Comparison of ENCODE assay signal across 8 mouse cellular contexts in the genomic region with DNA sequence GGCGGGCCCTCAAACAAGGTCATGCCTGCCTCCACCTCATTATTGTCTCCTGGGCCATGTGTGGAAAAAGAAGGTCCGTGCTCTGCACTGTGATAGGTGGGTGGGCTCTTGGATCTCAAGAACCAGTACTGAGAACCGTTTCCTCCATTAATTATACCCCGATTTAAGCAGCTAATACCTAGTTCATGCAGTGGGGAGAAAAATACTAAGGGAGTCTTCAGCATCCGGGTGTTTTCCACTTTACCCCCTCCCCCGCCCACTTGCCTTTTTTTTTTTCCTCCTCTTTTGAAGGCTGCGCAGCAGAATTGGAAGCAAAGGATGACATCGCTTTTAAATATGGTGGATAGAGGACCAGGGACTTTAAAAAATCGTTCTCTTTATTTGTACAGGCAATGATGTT. TPM values are rescaled to one million over a fixed set of nuclear protein-coding genes. Genes with fewer than 3 reads are reported as not detected.
DNase-seq lines count a peak whose midpoint lies in the region; ATAC-seq lines count a peak whose summit lies in the region.

No protein-coding gene starts in this region.

- peak overlapping the region; percentile 56 for H3K4me2 ChIP-seq in kidney, embryonic 14.5 days (replicated peaks; ENCODE audit: low read depth, low read length)
- H3K4me2 ChIP-seq in heart, embryonic 15.5 days: peak overlapping the region; percentile 87

- peak overlapping the region; percentile 68 for H3K9ac ChIP-seq in kidney, embryonic 14.5 days (ENCODE audit: low read depth, low read length)
- peak overlapping the region; percentile 70 for H3K9ac ChIP-seq in heart, embryonic 15.5 days

- H3K9me3 ChIP-seq in kidney, embryonic 14.5 days (ENCODE audit: control insufficient read depth, low read length): no peaks in the 10 kb centered on the region
- H3K9me3 ChIP-seq in heart, embryonic 15.5 days (replicated peaks): no peaks in the 10 kb centered on the region

- WGBS in kidney, embryonic 14.5 days: 14% methylated on average over 9 of the region's 9 CpGs
- WGBS in heart, embryonic 15.5 days: 12% methylated on average over 9 of the region's 9 CpGs
- 1% methylated on average over 9 of the region's 9 CpGs for WGBS in macrophage (ENCODE audit: missing documents)

- peaks cover 16% of the 10 kb centered on the region; the same call in 1 of the 2 replicates for H3K36me3 ChIP-seq in kidney, embryonic 14.5 days (ENCODE audit: control insufficient read depth, insufficient read depth, low read length)
- peaks cover 14% of the 10 kb centered on the region; the same call in 1 of the 2 replicates for H3K36me3 ChIP-seq in heart, embryonic 15.5 days
- H3K36me3 ChIP-seq in macrophage (ENCODE audit: inconsistent target): peaks cover 19% of the 10 kb centered on the region

- ATAC-seq in kidney, embryonic 14.5 days (ENCODE audit: low FRiP score, low TSS enrichment): peak; percentile 18
- peak; percentile 45 for ATAC-seq in CD4-positive, CD25-positive, alpha-beta regulatory T cell, adult 4 months
- ATAC-seq in heart, embryonic 15.5 days (replicated peaks; ENCODE audit: insufficient number of reproducible peaks, insufficient read depth, low FRiP score, low read depth): 0 out of 2 replicates have a peak, but pooled peaks have one; percentile 4

- H3K4me3 ChIP-seq in kidney, embryonic 14.5 days (ENCODE audit: low read length): peak overlapping the region; percentile 91
- peak overlapping the region; percentile 71 for H3K4me3 ChIP-seq in heart, embryonic 15.5 days
- H3K4me3 ChIP-seq in macrophage (ENCODE audit: inconsistent target): peak overlapping the region; percentile 94

- H3K27ac ChIP-seq in kidney, embryonic 14.5 days (ENCODE audit: low read depth, low read length): no peak overlapping the region
- peak overlapping the region; percentile 66 for H3K27ac ChIP-seq in heart, embryonic 15.5 days
- H3K27ac ChIP-seq in macrophage: peak overlapping the region; percentile 76; the same call in 1 of the 2 replicates

- DNase-seq in kidney, postnatal 14 days: no peak
- DNase-seq in cerebellum, adult 11 months: peak; percentile 20
- DNase-seq in ovary, postnatal 14 days (ENCODE audit: low spot score): no peak
- no peak for DNase-seq in thymus, postnatal 14 days

- no peaks in the 10 kb centered on the region for H3K27me3 ChIP-seq in kidney, embryonic 14.5 days (ENCODE audit: control insufficient read depth, insufficient read depth, low read length)
- H3K27me3 ChIP-seq in heart, embryonic 15.5 days: no peaks in the 10 kb centered on the region

- peaks cover 43% of the 10 kb centered on the region for H3K79me2 ChIP-seq in macrophage (ENCODE audit: inconsistent target)

- H3K4me1 ChIP-seq in kidney, embryonic 14.5 days (ENCODE audit: control insufficient read depth, insufficient read depth, low read length): peaks cover 14% of the 10 kb centered on the region; the same call in 1 of the 2 replicates
- peaks cover 27% of the 10 kb centered on the region for H3K4me1 ChIP-seq in heart, embryonic 15.5 days (replicated peaks)

RNA-seq across cellular contexts. Expression of a gene that starts 1.1 kb away (rescaled TPM):
- 16.7 and 22.4 TPM in 2 replicates for polyA plus RNA-seq in kidney, embryonic 14.5 days (2014; fragmentation: Nextera tagmentation; extraction: Ambion mirVana)
- 10 to 100 TPM in 1 of 2 experiments, 1 to 10 TPM in 1; 6.9 to 13.7 TPM for polyA plus RNA-seq in CD4-positive, CD25-positive, alpha-beta regulatory T cell, adult 4 months (2017; shearing (Covaris generic))
- 41.6 and 44.6 TPM in 2 replicates for polyA plus RNA-seq in heart, embryonic 15.5 days (2015; fragmentation: Nextera tagmentation; extraction: Ambion mirVana)
- total RNA-seq in macrophage (2018; cell fraction: chromatin; rRNA removed): 10 to 100 TPM; 10.6 to 44.5 (median 16.3) TPM
- total RNA-seq in macrophage (2018; cell fraction: cytosol; rRNA removed): 100 to 1,000 TPM in 13 of 26 experiments, 10 to 100 TPM in 13; 57.2 to 230 (median 113) TPM
- total RNA-seq in macrophage (2018; cell fraction: nucleus; rRNA removed): 10 to 100 TPM; 17.6 to 75.3 (median 37.3) TPM
- polyA plus RNA-seq in macrophage (2018): 89.2 to 276 TPM (median 184 TPM) in 3 replicates

RNA-seq across cellular contexts. Expression of a gene that starts 21.7 kb away (rescaled TPM):
- 24.0 and 38.3 TPM in 2 replicates for polyA plus RNA-seq in kidney, embryonic 14.5 days (2014; fragmentation: Nextera tagmentation; extraction: Ambion mirVana)
- not detected for polyA plus RNA-seq in CD4-positive, CD25-positive, alpha-beta regulatory T cell, adult 4 months (2017; shearing (Covaris generic))
- polyA plus RNA-seq in heart, embryonic 15.5 days (2015; fragmentation: Nextera tagmentation; extraction: Ambion mirVana): not detected in 2 replicates
- not detected for total RNA-seq in macrophage (2018; cell fraction: chromatin; rRNA removed)
- under 1 TPM in 1 of 26 experiments, not detected in 25; 0.10 TPM for total RNA-seq in macrophage (2018; cell fraction: cytosol; rRNA removed)
- not detected for total RNA-seq in macrophage (2018; cell fraction: nucleus; rRNA removed)
- not detected in 3 replicates for polyA plus RNA-seq in macrophage (2018)

RNA-seq across cellular contexts. Expression of a gene that starts 27.1 kb away (rescaled TPM):
- polyA plus RNA-seq in kidney, embryonic 14.5 days (2014; fragmentation: Nextera tagmentation; extraction: Ambion mirVana): not detected in 2 replicates
- polyA plus RNA-seq in CD4-positive, CD25-positive, alpha-beta regulatory T cell, adult 4 months (2017; shearing (Covaris generic)): under 1 TPM in 1 of 2 experiments, not detected in 1; 0.16 TPM
- 0.30 and 0.79 TPM in 2 replicates for polyA plus RNA-seq in heart, embryonic 15.5 days (2015; fragmentation: Nextera tagmentation; extraction: Ambion mirVana)
- total RNA-seq in macrophage (2018; cell fraction: chromatin; rRNA removed): 100 to 1,000 TPM in 2 of 26 experiments, 10 to 100 TPM in 7, 1 to 10 TPM in 8, under 1 TPM in 4, not detected in 5; 0.16 to 150 (median 3.5) TPM
- total RNA-seq in macrophage (2018; cell fraction: cytosol; rRNA removed): 10 to 100 TPM in 4 of 26 experiments, 1 to 10 TPM in 5, under 1 TPM in 17; 0.03 to 59.4 (median 0.27) TPM
- total RNA-seq in macrophage (2018; cell fraction: nucleus; rRNA removed): 10 to 100 TPM in 9 of 26 experiments, 1 to 10 TPM in 7, under 1 TPM in 9, not detected in 1; 0.21 to 86.2 (median 2.9) TPM
- 0.28 to 0.32 TPM (median 0.30 TPM) in 3 replicates for polyA plus RNA-seq in macrophage (2018)

RNA-seq across cellular contexts. Expression of a gene that starts 43.6 kb away (rescaled TPM):
- not detected in 2 replicates for polyA plus RNA-seq in kidney, embryonic 14.5 days (2014; fragmentation: Nextera tagmentation; extraction: Ambion mirVana)
- under 1 TPM in 1 of 2 experiments, not detected in 1; 0.35 TPM for polyA plus RNA-seq in CD4-positive, CD25-positive, alpha-beta regulatory T cell, adult 4 months (2017; shearing (Covaris generic))
- polyA plus RNA-seq in heart, embryonic 15.5 days (2015; fragmentation: Nextera tagmentation; extraction: Ambion mirVana): not detected in 2 replicates
- under 1 TPM in 4 of 26 experiments, not detected in 22; 0.33 to 0.74 (median 0.41) TPM for total RNA-seq in macrophage (2018; cell fraction: chromatin; rRNA removed)
- not detected for total RNA-seq in macrophage (2018; cell fraction: cytosol; rRNA removed)
- under 1 TPM in 2 of 26 experiments, not detected in 24; 0.24 to 0.44 TPM for total RNA-seq in macrophage (2018; cell fraction: nucleus; rRNA removed)
- polyA plus RNA-seq in macrophage (2018): not detected in 3 replicates

RNA-seq across cellular contexts. Expression of a gene that starts 57.5 kb away (rescaled TPM):
- not detected in 2 replicates for polyA plus RNA-seq in kidney, embryonic 14.5 days (2014; fragmentation: Nextera tagmentation; extraction: Ambion mirVana)
- polyA plus RNA-seq in CD4-positive, CD25-positive, alpha-beta regulatory T cell, adult 4 months (2017; shearing (Covaris generic)): not detected
- 0.60 and 1.1 TPM in 2 replicates for polyA plus RNA-seq in heart, embryonic 15.5 days (2015; fragmentation: Nextera tagmentation; extraction: Ambion mirVana)
- not detected for total RNA-seq in macrophage (2018; cell fraction: chromatin; rRNA removed)
- 1 to 10 TPM in 1 of 26 experiments, under 1 TPM in 14, not detected in 11; 0.26 to 1.2 (median 0.62) TPM for total RNA-seq in macrophage (2018; cell fraction: cytosol; rRNA removed)
- total RNA-seq in macrophage (2018; cell fraction: nucleus; rRNA removed): 1 to 10 TPM in 5 of 26 experiments, under 1 TPM in 1, not detected in 20; 0.75 to 4.9 (median 2.3) TPM
- polyA plus RNA-seq in macrophage (2018): 0.64 to 1.4 TPM (median 0.66 TPM) in 3 replicates

Comparison
In these comparisons a context has a peak if more than half of its experiments do, and no peak if none do; other contexts are left out.
1. RNA of a gene that starts 21.7 kb away (polyA plus RNA-seq): 24.0 to 38.3 TPM in kidney, embryonic 14.5 days; not detected in CD4-positive, CD25-positive, alpha-beta regulatory T cell, adult 4 months, not detected in heart, embryonic 15.5 days and not detected in macrophage; every median in the first group is over 10 times any median in the second.
2. Peak in every context shown above with its lines, with median percentiles within 50 percentile points of each other: ATAC-seq and H3K4me3 ChIP-seq.